Mouse (Mus musculus): ENCODE data around the gene Stpg3.

The Stpg3 gene

DNA sequence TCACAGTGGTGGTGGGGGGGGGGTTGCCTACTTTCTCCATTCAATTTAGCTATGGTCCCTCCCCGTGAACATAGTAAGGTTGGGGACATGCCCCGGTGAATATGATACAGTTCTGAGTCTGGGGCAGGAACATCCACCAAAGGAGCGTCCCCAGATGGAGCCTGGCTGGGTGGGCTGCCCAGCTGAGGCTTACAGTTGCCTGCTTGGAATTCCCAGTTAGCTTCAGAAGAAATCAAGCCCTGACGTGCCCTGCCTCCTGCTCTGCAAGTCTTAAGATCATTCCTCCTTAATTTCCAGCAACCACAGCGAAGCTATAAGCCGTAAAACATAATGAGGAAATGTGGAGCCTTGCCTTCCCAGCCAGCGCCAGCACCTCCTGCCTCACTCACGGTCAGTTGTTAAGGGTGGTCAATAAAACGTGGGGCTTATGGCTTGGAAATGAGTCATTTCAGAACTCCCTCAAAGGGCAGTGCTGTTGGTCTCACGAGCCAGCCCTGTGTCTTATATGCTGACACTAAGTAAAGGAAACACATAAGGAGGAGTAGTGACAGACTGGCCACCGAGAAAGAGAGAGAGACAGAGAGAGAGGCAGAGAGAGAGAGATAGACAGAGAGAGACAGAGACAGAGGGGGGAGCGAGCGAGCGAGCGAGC, 34.7 kb downstream of the Stpg3 start:
- no peak for DNase-seq (ENCODE audit: low spot score)

DNA sequence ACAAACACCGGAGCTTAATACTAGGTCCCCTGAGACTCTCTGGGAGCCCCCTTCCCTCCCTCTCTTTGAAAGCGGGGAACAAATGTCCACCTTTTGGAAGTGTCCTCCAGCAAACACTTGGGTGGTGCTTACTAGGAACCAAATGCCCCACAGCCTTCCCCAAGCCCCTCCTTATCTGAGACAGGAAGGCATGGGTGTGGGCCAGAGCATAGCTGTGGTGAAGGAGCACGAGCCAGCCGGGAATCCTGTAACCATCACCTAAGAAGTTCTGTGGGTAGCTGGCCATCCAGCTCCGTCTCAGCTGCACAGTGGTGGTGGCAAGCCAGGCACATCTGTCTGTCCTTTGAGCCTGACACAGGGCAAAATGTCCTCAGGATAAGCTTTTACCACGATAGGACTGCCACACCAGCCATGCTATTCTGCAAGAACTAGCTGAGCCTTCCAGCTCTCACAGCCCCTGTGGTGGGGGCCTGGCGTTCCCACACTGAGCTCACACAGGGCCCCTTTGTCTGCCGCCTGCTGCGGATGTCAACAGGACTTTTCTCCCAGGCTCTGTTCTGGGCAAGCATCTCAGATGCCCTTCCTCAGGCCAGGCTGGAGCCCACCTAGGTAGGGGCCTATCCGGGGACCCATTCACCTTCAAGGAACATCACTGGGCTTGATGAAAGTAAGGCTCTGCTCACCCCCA, 36.0 kb downstream of the Stpg3 start:
- no peak for DNase-seq (ENCODE audit: low spot score)

DNA sequence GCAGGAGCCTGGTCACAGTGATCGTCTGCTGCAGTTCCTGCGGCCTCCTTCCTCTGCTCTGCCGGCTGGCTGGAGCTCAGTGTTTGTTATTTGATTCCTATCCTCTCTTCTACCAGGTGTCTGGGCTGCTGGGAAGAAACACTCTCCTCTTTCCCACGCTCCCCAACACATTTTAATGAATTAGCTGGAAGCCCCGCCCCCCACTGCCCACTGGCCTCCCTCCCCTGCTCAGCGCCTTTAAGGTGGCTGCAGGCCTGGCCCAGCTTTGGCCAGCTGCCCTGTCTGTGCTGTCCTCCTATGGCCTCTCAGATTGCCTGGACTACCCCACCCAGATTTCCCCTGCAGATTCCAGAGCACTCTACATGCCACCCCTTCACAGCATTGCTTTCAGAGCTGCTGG, 36.8 kb downstream of the Stpg3 start:
- DNase-seq (ENCODE audit: low spot score): no peak

DNA sequence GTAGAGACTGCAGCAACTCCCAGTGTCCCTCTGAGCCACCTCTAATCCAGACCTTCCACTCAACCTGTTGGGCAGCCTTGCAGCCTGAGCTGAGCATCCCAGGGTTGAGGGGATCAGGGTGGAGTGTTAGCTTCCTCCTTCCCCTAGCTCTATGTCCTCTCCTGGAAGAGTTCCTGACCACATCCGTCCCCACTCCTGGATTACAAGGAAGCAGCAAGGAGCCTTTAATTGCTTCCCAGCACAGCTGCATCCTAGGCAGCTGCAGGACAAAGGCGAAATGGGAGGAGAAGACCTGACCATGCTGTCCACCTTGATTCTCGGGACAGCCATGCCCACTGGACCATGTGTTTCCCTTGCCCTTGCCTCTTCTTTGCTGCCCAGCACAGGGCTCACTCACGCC, 37.4 kb downstream of the Stpg3 start:
- no peak for DNase-seq (ENCODE audit: low spot score)

DNA sequence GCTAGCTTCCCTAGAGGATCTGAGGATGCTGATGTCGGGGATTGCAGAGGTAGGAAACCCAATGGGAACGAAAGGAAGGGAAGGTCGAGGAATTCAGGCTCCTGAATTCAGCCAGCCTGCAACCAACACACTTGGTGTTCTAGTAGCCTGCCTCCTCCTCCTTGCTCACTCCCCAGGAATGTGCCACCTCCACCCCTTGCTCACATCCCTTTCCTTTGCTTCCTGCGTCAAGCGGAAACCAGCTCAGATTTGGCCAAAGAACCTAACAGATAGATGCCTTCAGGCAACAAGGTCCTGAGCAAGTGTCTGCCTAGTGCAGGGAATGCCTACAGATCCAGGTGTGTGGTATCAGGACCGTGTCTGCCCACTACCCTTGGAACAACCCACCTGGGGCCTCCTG, 37.9 kb downstream of the Stpg3 start:
- no peak for DNase-seq (ENCODE audit: low spot score)

DNA sequence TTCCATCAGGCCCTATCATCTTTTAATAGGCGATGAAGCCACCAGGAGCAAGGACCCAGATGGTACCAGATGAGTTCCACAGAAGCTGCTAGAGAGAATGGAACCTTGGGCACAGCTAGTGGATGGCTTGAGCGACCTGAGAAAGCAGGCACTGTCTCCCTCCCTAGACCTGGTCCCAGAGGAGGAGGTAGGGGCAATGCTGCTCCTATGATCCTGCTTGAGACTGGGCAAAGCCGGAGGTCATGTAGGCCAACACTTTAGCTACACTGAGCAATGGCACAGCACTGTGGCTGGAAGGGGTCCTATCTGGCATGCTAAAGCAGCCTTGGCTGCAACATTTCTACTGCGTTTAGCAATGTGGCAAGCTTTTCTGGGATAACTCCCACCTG, 38.8 kb downstream of the Stpg3 start:
- DNase-seq (ENCODE audit: low spot score): no peak

DNA sequence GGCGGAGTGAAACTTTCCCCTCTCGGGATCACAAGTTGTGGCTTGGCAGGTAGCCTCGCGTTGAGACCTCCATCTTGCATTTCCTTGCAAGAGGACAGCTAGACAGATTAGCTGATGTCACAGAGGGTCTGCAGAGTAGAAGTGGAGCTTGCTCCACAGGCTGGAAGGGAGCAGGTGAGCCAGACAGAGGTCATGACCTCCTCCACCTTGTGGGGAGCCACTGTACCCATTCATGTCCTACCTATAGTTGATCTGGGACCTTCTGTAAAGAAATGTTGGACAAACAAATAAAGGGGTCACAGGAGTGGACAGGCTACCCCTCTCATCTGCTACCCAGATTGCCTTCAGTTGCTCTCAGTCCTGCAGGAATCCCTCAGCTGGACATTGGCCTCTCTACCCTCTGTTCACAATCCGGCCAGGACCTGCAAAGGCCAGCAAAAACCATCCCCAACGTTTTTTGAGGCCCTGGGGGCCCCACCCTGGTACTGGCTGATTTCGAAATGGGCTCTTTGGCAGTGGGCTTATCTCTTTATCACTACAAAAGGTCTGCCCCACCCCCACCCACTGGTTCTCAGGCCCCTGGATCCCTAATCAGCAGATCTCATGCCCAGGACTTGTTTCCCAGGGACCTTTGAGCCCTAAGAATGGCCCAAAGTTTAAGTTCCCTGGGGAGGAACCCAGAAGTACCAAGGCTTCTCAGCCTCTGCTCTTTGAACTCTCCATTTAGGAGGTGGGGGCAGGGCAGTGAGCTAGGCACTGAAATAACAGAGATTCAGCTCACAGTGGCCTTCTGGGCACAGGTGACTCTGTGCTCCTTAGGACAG, 39.4 kb downstream of the Stpg3 start:
- no peak for DNase-seq (ENCODE audit: low spot score)

DNA sequence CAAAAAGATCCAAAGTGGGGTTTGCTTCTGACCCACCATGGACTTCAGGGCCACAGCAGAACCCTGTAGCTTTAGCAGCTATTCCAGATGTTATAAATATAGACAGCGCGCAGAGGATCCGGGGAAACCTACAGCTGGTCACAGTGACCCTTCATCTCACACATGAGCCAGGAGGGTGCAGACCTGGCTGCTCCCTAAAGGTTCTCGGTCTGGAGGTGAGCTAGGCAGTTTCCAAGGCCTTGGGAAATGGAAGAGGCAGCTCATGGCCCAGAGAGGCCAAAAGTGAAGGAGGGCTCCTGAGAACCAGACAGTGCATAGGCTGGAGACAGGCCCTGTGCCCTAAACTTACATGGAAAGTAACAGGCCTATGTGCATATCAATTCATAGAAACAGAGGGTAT, 40.6 kb downstream of the Stpg3 start:
- DNase-seq (ENCODE audit: low spot score): no peak

DNA sequence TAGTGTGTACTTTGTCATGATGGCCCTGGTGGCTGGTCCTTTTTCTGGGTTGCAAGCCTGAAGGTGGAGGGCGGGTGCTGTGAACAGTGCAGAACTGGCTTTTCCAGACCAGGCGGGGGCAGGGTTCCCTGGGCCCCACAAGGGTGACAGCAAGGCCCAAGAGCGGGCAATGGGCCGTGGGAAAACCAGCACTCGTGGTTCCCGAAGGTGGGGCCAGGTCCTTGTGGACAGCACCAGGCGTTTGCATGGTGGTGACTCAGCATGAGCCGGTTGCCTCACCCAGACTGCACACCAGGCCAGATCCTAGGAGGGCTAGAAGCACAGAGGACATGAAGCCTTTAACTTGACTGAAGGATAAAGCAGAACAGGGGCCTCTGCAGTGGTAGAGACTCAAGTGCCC, 41.8 kb downstream of the Stpg3 start:
- DNase-seq (ENCODE audit: low spot score): no peak

DNA sequence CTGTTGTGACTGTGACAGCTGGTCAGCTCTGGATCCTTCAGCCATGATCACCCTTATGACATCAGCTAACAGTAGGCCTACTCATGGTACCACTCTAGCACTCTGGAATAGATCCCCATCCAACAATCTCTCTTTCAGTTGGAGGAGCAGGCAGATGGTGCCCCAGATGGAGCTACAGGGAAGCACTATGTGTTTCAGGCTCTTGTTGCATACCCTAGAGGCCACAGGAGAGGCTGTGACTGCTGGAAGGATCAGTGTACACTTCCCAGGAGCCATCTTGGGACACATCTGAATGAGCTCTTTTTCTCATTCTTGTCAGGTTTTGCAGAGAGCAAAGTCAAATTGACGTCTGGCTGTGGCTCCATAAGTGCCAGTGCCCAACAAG, 42.7 kb downstream of the Stpg3 start:
- DNase-seq (ENCODE audit: low spot score): no peak

DNA sequence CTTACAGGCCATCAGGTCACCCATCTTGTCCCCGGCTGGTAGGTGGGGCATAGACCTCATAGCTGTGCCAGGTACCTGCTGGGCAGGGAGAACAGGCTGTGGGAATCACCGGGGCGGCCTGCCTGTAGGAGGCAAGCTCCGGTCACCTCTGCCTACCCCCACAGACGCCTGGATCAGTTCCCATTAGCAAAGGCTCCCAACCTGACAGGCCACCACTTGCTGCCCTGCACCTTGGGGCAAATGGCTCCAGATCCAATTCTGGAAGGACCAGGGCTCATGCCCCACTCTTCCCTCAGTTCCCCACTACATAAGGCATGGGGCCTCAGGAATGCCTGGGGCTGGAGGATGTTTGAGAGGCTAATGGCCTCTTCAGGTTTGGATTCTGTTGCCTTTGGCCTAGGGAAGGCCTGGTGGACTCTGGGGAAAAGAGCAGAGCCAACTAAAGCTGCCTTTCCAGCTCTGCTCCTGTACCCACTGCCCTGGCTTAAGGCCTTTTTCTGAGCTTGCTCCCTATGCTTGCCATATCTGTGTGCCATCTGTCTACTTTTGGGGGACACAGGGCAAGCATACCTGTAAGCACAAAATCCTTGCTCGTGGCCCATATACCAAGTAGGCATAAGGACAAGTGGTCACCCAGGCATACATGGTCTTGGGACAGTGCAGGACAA, 43.2 kb downstream of the Stpg3 start:
- no peak for DNase-seq (ENCODE audit: low spot score)

DNA sequence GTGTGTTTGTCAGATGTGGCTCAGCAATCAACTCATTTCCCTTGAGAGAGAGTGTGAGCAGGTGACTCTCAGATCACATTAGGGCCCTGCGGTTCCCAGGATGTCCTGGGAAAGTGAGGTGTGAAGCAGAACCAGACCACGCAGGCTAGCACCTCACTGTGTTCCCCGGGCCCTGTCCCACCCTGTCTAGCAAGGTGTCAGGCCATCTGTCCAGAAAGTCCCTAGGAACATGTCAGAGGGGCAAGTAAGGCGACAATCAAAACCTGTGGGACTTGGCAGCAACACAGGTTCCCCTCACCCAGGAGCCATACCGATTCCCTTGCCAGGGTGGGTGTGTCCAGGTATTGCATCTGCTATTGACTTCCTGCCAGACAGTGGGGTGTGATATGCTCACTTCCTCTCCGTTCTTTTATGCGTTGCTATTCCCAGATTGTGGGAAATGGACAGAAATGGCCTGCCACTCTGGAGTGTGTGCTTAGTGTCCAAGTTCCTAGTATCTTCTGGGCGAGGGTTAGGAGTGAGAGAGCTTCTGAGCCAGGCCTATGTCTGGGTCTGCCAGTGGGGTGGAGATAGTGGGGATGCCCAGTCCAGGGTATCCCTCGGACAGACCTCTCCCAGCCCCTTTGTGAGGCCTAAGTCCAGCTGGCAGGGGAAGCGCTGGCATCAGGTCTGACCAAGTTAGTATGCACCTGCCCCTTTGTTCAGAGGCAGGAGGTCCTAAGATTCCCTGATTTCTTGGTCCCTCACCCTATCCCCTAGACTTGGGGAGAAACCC, 43.9 kb downstream of the Stpg3 start:
- DNase-seq (ENCODE audit: low spot score): no peak

DNA sequence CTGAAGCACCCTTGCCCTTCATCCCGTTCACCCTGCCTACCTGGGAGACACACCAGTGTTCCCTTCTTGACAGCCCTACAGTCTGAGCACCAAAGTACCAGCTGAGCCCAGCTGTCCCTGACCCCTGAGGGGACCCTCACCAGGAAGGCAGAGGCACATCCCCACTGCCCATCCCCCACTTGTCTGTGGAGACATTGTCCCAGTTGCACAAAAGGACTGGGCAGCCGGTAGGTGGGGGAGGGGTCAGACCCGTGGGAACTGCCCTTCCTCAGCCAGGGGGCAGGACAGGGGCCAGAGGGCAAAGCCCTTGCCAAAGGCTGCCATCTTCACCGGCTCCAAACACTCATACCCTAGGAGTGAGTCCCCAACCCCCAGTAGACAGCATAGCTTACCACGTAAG, 44.7 kb downstream of the Stpg3 start:
- DNase-seq (ENCODE audit: low spot score): no peak

DNA sequence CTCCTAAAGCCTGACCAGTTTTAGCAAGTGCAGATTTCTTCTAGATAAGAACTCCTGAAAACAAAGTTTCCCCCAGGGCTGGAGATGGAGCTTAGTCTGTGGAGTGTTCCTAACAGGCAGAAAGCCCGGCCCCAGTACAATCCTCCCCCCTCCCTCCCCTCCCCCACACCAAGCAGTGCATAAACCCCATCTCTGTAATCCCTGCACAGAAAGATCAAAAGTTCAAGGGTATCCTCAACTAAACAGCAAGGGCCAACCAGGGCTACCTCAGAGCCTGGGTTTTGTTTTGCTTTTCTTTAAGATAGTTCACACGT, 45.8 kb downstream of the Stpg3 start:
- no peak for DNase-seq (ENCODE audit: low spot score)

DNA sequence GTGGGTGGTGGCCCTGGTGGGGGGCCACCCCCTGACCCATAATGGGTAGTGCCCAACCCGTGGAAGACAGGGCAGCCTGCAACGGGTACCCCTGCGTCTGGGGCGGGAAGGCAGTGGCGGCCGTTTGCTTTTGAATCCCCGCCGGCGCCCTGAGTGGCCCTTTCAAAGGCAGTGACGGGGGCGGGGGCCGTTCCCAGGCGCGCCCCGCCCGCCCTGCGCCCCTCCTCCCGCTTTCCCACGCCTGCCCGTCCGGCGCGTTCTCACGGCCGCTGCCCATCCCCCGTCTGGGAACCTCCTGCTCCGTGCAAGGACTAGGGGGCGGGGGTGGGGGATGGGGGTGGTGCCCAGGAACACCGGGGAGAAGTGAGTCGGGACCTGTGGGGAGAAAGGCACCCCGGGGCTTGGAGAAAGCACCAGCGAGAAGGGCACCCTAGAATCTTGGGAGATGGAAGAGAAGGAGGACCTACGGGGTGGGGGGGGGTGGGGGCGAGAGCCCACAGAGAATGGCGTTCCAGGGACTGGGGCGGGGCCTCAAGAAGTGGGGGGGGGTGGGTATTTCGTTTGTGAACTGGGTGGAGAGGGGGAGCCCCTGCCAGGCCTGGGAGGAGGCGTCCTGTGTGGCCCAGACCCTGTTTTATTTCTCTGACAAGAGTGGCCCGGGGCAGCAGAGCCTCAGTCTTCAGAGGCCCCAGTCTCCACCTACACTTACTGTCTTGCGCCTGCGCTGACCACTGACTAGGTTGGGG, 46.3 kb downstream of the Stpg3 start:
- DNase-seq (ENCODE audit: low spot score): peak; percentile 35

DNA sequence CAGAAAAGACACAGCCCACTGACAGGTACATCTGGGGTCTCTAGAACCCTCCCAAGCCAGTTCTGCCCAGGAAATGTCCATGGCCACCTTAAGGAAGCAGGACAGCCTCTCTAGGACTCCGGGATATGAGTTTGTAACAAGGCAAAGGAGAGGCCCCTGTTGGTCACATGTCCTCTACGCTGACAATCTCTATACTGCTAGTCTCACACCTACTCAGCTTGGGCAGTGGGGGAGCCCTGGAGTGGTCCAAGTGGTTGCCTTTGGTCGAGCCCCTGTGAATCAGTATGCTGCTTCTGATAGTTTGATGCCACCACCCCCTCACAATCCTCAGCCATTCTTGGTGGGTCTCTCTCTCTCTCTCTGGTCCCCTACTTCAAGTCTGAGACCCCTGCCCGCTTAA, 47.0 kb downstream of the Stpg3 start:
- no peak for DNase-seq (ENCODE audit: low spot score)
